ENCODE assay signal across 16 mouse cellular contexts in the genomic region with DNA sequence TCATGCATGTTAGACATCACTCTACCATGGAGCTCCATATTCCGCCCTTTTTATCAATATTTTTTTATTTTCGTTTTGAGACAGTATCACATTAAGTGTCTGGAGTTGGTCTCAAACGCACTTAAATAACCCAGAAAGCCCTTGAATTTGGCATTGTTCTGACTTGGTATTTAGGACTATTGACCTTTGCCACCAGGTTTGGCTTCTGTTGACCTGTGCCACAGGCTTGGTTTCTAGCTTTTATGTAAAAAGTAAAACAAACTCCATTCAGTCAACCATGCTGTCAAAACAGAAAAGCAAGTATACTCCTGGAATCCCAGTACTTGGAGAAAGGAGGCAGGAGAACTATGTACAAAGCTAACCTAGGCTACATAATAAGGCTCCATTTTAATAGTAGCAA.
"Had no signal": no experiment of that assay in that cellular context is flagged by ENCODE, and none has a peak within 500 bp of the region (broad histone marks: within the 10 kb centered on the region; RNA-seq: fewer than 3 reads in every experiment).

No protein-coding gene starts in this region.

- H3K27ac ChIP-seq: hindbrain, postnatal 0 days; kidney, embryonic 15.5 days; limb, embryonic 13.5 days; liver, embryonic 14.5 days; midbrain, embryonic 10.5 days; midbrain, embryonic 15.5 days; neural tube, embryonic 13.5 days had no signal

- H3K4me3 ChIP-seq: kidney, embryonic 15.5 days; limb, embryonic 13.5 days; midbrain, embryonic 10.5 days; midbrain, embryonic 15.5 days; neural tube, embryonic 13.5 days had no signal

- H3K4me2 ChIP-seq: kidney, embryonic 15.5 days; limb, embryonic 13.5 days; lung, embryonic 14.5 days; midbrain, embryonic 15.5 days; neural tube, embryonic 13.5 days had no signal

- H3K27me3 ChIP-seq: kidney, embryonic 15.5 days; limb, embryonic 13.5 days; midbrain, embryonic 15.5 days; neural tube, embryonic 13.5 days had no signal

- ATAC-seq: hindbrain, postnatal 0 days; midbrain, embryonic 15.5 days had no signal

- DNase-seq: kidney, adult 11 months; kidney, postnatal 36 days; layer of hippocampus, adult 9-11 months; left cerebral cortex, postnatal 4 days; lung, embryonic 14.5 days; lung, postnatal 10 days; lung, postnatal 4 days; right cerebral cortex, adult 18-20 months; thymus, postnatal 36 days had no signal

- H3K9me3 ChIP-seq: kidney, embryonic 15.5 days; limb, embryonic 13.5 days; midbrain, embryonic 10.5 days; midbrain, embryonic 15.5 days; neural tube, embryonic 13.5 days had no signal

- H3K4me1 ChIP-seq: midbrain, embryonic 10.5 days; midbrain, embryonic 15.5 days; neural tube, embryonic 13.5 days had no signal

- H3K9ac ChIP-seq: kidney, embryonic 15.5 days; limb, embryonic 13.5 days; liver, embryonic 14.5 days; lung, embryonic 14.5 days; midbrain, embryonic 15.5 days; neural tube, embryonic 13.5 days had no signal

- H3K36me3 ChIP-seq: kidney, embryonic 15.5 days; limb, embryonic 13.5 days; midbrain, embryonic 10.5 days; midbrain, embryonic 15.5 days; neural tube, embryonic 13.5 days had no signal
